Mouse (Mus musculus): ENCODE data around the gene Lhx6.

Lhx6 gene

DNA sequence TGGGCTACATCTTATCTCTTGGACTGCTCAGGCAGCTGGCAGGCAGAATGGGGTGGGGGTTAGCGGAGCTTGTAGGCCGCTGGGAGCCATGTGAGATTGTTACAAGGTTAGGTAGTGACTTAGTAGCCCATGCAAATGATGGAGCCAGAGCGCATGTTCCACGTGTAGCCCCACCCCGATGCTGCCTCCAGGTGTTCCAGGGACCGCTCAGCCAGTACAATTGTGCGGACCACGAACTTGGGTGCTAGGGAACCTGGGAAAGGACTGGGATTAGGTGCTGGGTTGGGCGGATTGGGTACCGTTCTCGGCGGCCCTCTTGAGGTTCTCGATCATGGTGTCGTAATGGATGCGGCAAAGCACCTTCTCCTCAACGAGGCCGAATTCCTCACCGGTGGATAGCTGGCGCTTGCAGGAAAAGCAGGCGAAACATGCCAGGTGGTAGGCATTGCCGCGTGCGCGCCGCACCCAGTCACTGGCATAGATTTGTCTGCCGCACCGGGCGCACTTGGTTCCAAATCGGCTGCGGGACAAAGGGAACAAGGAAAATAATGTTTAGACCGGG is 11.2 kb downstream of the Lhx6 start:
- in situ Hi-C loops (cut with MboI, MseI) = loop anchor here in 1 of 2 experiments (10.0 kb wide), 1 partner anchor 1529 kb away; no protein-coding TSS in a partner anchor

- in situ Hi-C loops (cut with MboI, MseI) = loop anchor here in 1 of 2 experiments (10.0 kb wide), 1 partner anchor 1528 kb away; no protein-coding TSS in a partner anchor
These were observed 11.9 kb downstream of the Lhx6 start for GRCm38 (mm10) chr2:36093301-36093700.

DNA sequence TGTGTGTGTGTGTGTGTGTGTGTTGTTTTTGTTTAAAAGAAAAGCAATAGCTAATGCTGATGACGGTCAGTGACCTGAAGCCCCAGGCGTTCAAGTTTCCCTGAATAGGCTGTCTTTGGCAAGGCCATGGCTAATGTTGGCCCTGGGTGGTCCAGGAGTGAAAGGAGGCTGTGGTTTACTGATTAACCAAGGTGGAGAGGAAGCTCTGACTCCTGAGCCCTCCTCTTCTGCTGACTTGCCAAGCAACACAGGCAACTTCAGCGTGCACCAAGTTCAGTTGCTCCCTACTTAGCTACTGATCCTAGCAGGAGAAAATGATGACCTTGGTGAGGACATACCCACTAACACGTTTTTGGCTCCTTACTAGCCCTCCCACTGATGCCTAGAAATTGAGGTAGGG is 12.5 kb downstream of the Lhx6 start:
- in situ Hi-C loops (cut with MboI, MseI) = loop anchor here in 1 of 2 experiments (10.0 kb wide), 1 partner anchor 1528 kb away; no protein-coding TSS in a partner anchor

DNA sequence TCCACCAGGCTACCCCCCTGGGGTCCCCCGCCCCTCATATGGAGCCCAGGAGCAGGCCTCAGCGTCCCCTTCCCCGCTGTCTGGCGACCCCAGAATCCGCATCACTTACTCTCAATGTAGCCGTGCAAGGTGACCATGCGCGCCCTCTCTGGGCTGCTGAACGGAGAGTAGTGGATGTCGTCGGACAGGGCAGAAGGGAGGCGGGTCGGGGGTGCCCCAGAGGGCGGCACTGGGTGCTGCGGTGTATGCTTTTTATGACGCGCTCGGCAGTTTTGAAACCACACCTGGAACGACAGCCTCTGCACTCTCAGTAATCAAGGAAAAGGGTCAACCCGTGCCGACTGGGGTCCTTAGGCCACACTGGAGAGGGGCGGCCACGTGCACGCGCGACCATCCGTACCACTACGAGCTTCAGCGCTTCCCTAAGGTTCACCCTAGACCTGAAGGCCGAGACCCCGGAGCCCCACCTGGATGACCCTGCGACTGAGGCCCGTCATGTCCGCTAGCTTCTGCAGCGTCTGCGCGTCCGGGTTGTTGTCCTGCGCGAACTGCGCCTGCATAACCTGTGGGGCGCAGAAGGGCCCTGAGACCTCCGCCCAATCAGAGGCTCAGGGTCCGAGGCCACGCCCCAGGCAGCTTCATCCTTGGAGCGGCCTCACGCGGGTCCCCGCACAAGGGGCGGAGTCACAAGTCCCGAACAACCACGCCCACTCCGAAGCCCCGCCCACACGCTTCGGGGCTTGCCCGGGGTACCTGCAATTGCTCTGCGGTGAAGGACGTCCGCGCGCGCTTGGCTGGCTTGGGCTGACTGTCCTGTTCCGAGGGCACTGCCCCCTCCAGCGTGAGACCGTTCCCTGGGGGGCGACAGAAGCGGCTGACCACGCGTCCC is 14.1 kb downstream of the Lhx6 start:
- in situ Hi-C loops (cut with MboI, MseI) = loop anchor here in 1 of 2 experiments (10.0 kb wide), 1 partner anchor 1526 kb away; no protein-coding TSS in a partner anchor

DNA sequence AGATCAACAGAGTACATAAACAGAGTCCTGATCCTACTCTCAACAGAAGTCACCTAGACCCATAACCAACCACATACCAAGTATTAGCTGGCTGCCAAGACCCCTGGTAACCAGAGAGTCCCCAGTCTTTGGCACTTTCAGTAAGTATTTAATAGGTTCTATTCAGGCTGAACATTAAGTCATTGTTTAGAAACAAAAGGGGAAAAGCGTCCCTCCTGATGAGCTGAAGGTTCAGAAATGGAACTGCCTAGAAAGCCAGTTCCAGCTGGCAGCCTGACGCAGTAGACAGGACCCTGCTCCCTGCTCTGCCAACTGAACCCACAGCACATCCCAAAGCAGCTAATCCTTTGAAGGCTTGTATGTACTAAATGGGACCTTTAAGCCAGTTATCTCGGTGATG is 16.0 kb downstream of the Lhx6 start:
- in situ Hi-C loops (cut with MboI, MseI) = no loop called here

DNA sequence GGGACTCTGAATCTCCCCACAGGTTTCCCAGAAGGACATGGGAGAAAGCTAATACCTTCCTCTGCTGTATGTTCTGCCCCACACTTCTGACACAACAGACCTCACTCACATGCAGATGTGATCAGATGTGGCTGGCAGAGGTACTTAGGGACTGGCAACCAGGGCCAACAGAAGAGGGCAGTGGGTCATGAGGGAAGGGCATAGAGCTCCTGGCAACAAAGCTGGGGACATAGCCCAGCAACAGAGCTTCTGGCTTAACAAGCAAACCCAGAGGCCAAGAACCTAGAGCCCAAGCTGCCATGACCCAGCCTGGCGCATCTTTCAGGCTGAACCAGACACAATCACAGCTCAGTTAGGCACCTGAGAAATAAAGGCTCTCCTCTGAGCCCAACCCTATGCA is 20.2 kb downstream of the Lhx6 start:
- in situ Hi-C loops (cut with MboI, MseI) = no loop called here

- in situ Hi-C loops (cut with MboI, MseI) = no loop called here
These were observed 22.2 kb downstream of the Lhx6 start for GRCm38 (mm10) chr2:36082802-36083580.

DNA sequence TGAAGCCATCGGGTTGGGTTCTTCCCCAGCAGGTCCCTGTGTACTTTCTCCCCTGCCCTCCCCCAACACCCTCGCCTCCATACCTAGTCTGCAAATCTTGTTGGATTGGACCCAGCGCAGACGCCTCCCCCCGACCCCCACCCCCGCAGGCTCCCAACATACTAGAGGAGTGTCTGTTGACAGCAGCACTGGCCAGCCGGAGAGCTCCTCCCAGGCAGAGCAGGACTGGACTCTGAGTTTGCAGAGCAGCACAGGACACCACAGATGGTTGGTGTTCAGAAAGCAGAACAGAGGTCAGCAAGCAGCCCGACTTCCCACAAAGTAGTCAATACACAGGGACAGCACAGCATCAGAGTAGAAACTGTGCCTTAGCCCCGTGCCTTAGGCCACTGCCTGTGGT is 23.8 kb downstream of the Lhx6 start:
- in situ Hi-C loops (cut with MboI, MseI) = no loop called here

GRCm38 (mm10) chr2:36077160-36077761 is 27.9 kb downstream of the Lhx6 start:
- in situ Hi-C loops (cut with MboI, MseI) = no loop called here

- in situ Hi-C loops (cut with MboI, MseI) = no loop called here
These were observed 30.0 kb downstream of the Lhx6 start for GRCm38 (mm10) chr2:36075210-36075609.

DNA sequence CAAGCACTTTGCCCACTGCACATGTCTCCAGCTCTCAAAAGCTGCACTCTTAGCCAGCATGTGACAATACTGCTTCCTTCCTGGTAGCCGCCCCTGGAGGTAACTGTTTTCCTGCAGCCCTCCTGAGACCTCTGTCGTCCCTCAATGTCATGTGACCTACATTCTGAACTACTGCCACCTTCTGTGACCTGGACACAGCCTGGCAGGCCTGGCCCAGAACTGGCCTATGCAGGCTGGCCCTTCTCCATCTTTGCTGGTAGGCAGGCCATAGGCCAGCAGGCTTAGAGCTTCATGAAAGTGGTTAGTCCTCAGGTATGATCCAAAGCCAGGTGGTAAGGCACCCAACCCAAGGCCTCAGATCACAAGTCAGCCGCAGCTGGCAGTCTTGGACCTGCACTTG is 31.4 kb downstream of the Lhx6 start:
- in situ Hi-C loops (cut with MboI, MseI) = no loop called here

DNA sequence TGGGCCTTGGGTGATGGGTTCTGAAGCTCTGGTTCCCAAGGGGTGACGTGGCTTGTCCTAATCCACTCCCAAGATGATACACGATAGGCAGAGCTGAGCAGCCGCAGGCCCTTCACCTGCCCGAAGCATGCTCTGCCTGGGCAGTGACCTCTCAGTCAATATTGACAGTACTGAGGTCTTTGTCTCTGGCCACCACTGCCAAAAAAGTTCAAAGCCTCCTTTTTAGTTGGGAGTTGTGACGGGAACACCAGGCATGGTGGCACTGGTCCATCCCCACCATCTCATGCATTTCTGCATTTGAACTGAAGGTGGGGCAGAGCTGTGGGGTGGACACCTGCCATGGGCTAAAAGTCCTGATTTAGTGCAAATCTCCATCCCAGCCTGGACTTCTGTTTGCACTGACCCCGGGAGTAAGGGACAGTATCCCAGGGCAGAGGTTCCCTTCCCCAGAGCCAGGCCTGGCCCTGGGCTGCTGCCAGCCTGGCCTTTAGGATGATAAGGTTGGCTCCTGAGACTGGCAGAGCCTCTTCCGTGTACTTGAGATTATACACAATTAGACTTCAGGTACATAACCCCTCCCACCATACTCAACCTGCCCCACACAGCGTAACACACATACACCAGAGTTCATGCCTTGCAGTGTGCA is 33.4 kb downstream of the Lhx6 start:
- in situ Hi-C loops (cut with MboI, MseI) = no loop called here

DNA sequence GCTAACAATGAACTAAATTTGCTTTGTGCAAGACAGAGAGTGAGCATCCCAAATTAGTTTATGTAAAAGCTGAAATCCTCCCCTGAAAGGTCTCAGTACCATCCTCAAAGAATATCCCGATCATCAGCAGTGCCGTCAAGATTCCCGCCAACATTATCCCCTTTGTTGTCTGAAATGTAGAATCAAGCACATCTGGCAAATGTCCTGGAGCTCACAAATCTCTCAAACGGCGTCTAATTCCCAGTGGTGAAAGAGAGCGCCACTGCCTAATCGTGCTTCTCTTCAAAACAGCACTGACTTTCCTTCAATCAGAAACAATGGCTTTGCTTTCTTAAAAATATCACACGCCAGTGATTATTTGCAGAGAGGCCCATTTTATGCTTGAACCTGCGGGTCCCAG is 38.1 kb downstream of the Lhx6 start:
- in situ Hi-C loops (cut with MboI, MseI) = no loop called here

GRCm38 (mm10) chr2:36061409-36061808 is 43.8 kb downstream of the Lhx6 start:
- in situ Hi-C loops (cut with MboI, MseI) = no loop called here

DNA sequence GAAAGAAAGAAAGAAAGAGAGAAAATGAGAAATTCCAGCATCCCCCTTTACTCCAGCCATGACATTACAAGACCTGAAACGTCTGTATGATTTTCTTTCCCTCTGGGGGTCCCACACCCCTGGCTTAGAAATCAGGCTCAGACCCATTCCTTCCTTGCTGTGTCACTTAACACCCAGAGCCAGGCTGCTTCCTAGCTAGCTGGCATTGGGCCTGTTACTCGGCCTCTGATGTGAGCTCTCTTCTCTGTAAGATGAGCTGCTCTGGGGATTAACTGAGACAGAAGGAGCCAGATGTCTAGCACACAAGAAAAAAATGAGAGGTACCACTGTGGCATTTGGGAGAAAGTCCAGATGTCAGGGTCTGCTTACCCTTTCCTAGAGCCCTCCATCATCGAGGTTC is 49.0 kb downstream of the Lhx6 start:
- in situ Hi-C loops (cut with MboI, MseI) = no loop called here

- in situ Hi-C loops (cut with MboI, MseI) = no loop called here
These were observed 52.0 kb downstream of the Lhx6 start for GRCm38 (mm10) chr2:36053249-36053648.

DNA sequence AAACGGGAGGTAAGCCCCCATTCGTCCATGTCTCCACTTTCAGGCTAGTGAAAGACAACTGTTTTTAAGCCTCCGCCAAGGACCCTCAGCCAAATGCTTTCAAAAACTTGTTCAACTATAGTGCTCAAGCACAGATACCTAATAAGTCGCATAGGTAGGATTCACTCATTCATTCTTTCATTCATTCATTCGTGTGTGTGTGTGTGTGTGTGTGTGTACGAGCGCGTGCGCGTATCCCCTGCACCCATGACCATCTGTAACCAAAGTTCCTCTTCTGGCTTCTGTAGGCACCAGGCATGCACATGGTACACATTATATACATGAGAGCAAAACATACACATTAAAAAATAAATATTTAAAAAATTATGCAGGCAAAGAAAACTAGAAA is 55.6 kb downstream of the Lhx6 start:
- in situ Hi-C loops (cut with MboI, MseI) = loop anchor here in 1 of 2 experiments (5.0 kb wide), 1 partner anchor 72 kb away; the partner anchor contains the start of gene Ttll11

DNA sequence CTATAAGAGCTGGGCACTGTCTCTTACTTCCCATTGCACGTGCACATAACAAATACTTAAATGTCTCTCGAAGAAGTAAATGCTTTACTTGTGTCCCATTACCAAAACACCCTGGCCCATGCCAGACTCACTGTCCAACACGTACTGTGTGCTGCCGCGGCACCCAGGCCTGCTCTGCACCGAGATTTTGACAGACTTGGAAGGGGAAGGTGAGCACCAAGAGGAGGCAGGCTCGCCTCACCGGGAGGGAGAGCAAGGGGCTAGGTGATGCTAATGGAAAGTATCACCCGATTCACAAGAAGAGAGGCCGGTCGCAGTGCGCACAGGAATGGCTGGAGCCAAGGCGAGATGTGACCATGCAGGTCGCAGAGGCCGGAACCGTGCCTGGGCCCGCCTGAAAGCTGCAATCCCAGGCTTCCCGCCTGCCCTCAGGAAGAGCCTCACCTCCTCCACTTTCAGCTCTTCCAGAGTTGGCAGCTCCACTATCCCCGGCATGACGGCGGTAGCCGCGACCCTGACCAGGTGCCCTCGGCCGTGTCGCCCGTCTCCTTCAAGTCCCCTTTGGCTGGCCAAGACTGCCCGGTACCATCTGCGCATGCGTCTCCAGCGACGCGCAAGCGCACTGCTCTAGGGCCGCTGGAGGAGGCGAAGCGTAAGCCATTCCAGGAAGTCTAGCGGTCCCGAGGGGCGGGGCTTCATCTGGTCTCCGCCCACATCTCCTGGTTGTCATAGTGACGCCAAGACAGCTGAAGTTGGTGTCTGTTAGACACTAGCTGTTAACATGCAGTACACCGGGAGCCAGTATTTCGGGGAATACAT is 56.3 kb downstream of the Lhx6 start, which contains the start of the genes Ndufa8 and Morn5:
Gene Ndufa8 (minus strand): TSS at position 659 of the 819 bp plus-strand sequence.
Gene Morn5 (plus strand): TSS at position 711 of the 819 bp plus-strand sequence.
- in situ Hi-C loops (cut with MboI, MseI) = loop anchor here in 1 of 2 experiments (5.0 kb wide), 1 partner anchor 72 kb away; the partner anchor contains the start of gene Ttll11

GRCm38 (mm10) chr2:36048164-36048563 is 57.0 kb downstream of the Lhx6 start:
- in situ Hi-C loops (cut with MboI, MseI) = loop anchor here in 1 of 2 experiments (5.0 kb wide), 1 partner anchor 71 kb away; the partner anchor contains the start of gene Ttll11

DNA sequence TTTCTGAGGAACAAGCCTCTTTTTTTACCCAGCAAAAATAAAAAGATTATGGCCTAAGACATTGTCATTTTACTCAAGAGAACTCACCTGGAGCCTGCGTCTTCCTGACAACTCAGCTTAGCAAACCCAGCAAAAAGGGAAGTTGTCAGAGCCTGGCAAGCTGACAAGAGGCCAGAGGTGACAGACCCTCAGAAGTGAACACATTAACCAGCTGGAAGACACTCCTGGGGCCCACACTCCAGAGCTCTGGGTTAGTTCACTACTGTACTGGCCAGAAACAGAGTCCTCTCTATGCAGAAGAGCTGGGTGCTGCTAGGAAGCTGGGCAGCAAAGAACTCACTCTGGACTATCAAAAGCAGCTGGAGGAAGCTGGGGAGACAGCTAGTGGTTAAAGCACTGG is 64.3 kb downstream of the Lhx6 start:
- in situ Hi-C loops (cut with MboI, MseI) = no loop called here

All from T-helper 17 cell (primary cell).